Mouse (Mus musculus): ENCODE data around the gene Plod2. TPM values are rescaled to one million over a fixed set of nuclear protein-coding genes. Genes with fewer than 3 reads are reported as not detected.

Gene Plod2
- 10 to 100 TPM in 1 of 26 experiments, 1 to 10 TPM in 8, under 1 TPM in 7, not detected in 10; 0.20 to 10.9 (median 1.1) TPM for total RNA-seq (2018; cell fraction: chromatin; rRNA removed)
- total RNA-seq (2018; cell fraction: cytosol; rRNA removed), result under 1 TPM; 0.04 to 0.78 (median 0.33) TPM
- 1 to 10 TPM in 10 of 26 experiments, under 1 TPM in 15, not detected in 1; 0.25 to 6.7 (median 0.74) TPM for total RNA-seq (2018; cell fraction: nucleus; rRNA removed)
- polyA plus RNA-seq (2018), result 0.19 to 0.88 TPM (median 0.69 TPM) in 3 replicates

GRCm38 (mm10) chr9:92541977-92542561 is at the start of gene Plod2:
Plod2 (plus strand) TSS chr9:92542223.
- H3K27ac ChIP-seq, result no peak within 1 kb of the TSS
- H3K79me2 ChIP-seq (ENCODE audit: inconsistent target), result no peaks in the 10 kb centered on the region
- H3K36me3 ChIP-seq (ENCODE audit: inconsistent target), result no peaks in the 10 kb centered on the region
- 1% methylated on average over 67 of the region's 67 CpGs for WGBS (ENCODE audit: missing documents)
- H3K4me3 ChIP-seq (ENCODE audit: inconsistent target), result peak within 1 kb of the TSS; percentile 32

- Histone ChIP-seq H3K4me3 (ENCODE audit: inconsistent target) (no peak overlapping the region), H3K36me3 (ENCODE audit: inconsistent target) (no peaks in the 10 kb centered on the region), H3K79me2 (ENCODE audit: inconsistent target) (no peaks in the 10 kb centered on the region), H3K27ac (no peak overlapping the region)
- WGBS (ENCODE audit: missing documents), result 33% methylated on average over 11 of the region's 12 CpGs
These were observed 42.2 kb upstream of the Plod2 start for GRCm38 (mm10) chr9:92499710-92500410.

DNA sequence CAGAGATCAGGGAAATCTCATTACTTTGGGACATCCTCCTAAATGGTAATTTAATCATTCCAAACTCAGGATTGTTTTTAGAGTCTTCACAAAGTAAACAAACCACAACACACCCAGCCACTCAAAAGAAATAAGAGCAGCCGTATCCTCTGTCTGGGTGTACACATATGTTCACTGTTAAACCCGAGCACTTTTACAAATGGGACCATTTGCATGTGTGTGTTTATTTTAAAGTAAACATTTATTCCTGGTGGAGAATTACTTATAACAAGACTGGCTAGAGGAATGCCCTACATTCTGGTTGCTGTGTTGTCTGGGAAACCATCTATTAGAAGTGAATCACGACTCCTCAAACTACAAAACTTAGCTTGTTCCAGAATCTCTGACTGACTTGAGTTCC is 37.8 kb upstream of the Plod2 start:
- 82% methylated on average over 3 of the region's 3 CpGs for WGBS (ENCODE audit: missing documents)
- H3K27ac ChIP-seq, result no peak overlapping the region
- H3K36me3 ChIP-seq (ENCODE audit: inconsistent target), result no peaks in the 10 kb centered on the region
- no peak overlapping the region for H3K4me3 ChIP-seq (ENCODE audit: inconsistent target)
- no peaks in the 10 kb centered on the region for H3K79me2 ChIP-seq (ENCODE audit: inconsistent target)

DNA sequence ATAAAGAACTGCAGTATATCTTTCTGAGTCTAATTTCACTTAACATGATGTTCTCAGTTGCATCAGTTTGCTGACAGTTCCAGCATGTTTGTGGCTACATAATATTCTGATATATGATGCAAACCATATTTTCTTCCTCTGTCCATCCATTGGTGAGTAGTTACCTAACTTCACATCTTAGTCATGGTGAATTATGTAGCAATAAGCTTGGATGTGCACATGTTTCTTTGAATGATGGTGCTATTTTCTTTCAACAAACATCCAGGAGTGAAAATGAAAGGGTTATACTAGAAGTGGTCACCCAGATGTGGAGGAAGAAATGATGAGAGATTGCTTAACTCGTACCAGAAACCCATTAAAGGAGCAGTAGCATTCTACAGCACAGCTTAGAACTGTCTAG is 37.1 kb upstream of the Plod2 start:
- Histone ChIP-seq H3K27ac (no peak overlapping the region), H3K36me3 (ENCODE audit: inconsistent target) (no peaks in the 10 kb centered on the region), H3K79me2 (ENCODE audit: inconsistent target) (no peaks in the 10 kb centered on the region), H3K4me3 (ENCODE audit: inconsistent target) (no peak overlapping the region)
- WGBS (ENCODE audit: missing documents), result 23% methylated on average over 1 of the region's 1 CpGs

DNA sequence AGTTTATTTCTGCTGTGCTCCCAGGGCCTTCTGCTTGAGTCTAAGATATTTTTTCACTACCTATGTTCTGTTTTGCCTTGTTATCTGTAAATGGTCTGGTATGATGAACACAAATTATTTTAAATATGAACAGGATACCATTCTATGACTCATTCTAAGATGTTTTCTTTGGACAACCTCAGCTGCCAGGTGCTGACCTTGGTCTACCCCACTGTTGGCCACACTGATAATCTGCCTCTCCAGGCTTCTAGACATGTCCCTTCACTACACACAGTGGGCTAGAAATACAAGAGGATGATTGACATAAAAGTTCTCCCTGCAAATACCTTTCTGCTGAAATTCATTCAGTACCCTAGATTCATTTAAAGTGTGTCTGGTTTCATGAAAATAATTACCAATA is 30.3 kb upstream of the Plod2 start:
- no peaks in the 10 kb centered on the region for H3K36me3 ChIP-seq (ENCODE audit: inconsistent target)
- H3K79me2 ChIP-seq (ENCODE audit: inconsistent target), result no peaks in the 10 kb centered on the region
- H3K27ac ChIP-seq, result no peak overlapping the region
- no peak overlapping the region for H3K4me3 ChIP-seq (ENCODE audit: inconsistent target)

GRCm38 (mm10) chr9:92517036-92517435 is 25.0 kb upstream of the Plod2 start:
- Histone ChIP-seq H3K4me3 (ENCODE audit: inconsistent target) (no peak overlapping the region), H3K36me3 (ENCODE audit: inconsistent target) (no peaks in the 10 kb centered on the region), H3K79me2 (ENCODE audit: inconsistent target) (no peaks in the 10 kb centered on the region), H3K27ac (no peak overlapping the region)
- 99% methylated on average over 11 of the region's 12 CpGs for WGBS (ENCODE audit: missing documents)

DNA sequence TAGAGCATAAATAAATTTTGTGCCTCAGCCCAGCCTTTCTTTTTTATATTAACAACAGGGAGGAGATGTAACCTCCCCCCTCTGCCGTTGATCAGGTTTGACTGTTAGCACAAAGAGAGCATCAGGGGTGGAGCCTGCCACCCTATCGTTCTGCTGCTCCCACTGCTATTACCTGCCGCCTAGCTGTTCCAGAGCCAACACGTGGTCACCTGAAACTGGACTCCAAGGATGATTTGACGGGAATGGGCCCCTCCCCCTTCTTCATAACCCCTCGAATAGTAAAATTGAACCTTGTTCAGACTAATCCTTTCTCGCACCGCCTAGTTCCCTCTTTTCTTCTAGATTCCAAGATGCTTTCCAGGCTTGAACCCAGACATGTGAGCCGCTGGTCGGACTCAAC is 21.3 kb upstream of the Plod2 start:
- 84% methylated on average over 6 of the region's 10 CpGs for WGBS (ENCODE audit: missing documents)
- no peaks in the 10 kb centered on the region for H3K36me3 ChIP-seq (ENCODE audit: inconsistent target)
- no peaks in the 10 kb centered on the region for H3K79me2 ChIP-seq (ENCODE audit: inconsistent target)
- H3K4me3 ChIP-seq (ENCODE audit: inconsistent target), result no peak overlapping the region
- H3K27ac ChIP-seq, result no peak overlapping the region

DNA sequence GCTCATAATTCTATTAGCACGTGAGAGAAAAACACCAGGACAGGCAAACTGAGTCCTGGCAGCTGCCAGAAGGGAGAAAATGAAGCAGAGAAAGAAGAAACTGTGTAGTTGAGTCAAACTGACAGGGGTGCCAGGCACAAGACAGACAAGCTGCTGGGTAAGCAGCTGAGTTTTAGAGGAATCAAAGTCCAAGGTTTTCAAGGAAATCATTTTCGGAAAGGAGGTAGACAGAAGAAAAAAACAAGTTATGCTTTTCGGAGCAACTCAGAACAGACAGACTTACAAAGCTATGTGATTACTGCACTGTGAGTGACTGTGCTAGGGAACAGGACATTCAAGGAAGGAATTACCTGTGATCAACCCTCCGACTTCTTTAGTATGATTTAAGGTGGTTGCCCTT is 17.5 kb upstream of the Plod2 start:
- Histone ChIP-seq H3K4me3 (ENCODE audit: inconsistent target) (no peak overlapping the region), H3K79me2 (ENCODE audit: inconsistent target) (no peaks in the 10 kb centered on the region)
- WGBS (ENCODE audit: missing documents), result 89% methylated on average over 4 of the region's 4 CpGs

DNA sequence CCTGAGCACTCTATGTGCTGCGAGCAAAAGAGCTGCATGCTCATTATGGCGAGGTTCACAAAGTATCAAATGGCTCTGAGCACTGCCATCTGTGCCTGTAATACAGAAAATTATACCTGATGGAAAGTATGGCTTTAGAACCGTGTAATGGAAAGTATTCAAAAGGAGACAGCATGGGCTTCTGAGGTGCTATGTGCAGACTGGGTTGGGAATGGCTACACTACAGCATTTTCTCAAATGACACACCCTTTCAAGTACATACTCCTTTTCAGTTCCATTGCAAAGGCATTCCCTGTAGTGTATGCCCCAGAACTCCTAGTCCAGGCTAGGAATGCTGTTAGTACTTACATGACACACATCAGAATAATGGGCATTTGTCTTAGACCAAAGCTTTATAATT is 12.0 kb upstream of the Plod2 start:
- Histone ChIP-seq H3K27ac (no peak overlapping the region), H3K36me3 (ENCODE audit: inconsistent target) (no peaks in the 10 kb centered on the region), H3K4me3 (ENCODE audit: inconsistent target) (no peak overlapping the region), H3K79me2 (ENCODE audit: inconsistent target) (no peaks in the 10 kb centered on the region)
- 87% methylated on average over 3 of the region's 3 CpGs for WGBS (ENCODE audit: missing documents)

More for the DNA sequence above, 17.5 kb upstream of the Plod2 start:
- H3K27ac ChIP-seq, result no peak overlapping the region
- no peaks in the 10 kb centered on the region for H3K36me3 ChIP-seq (ENCODE audit: inconsistent target)

- no peak overlapping the region for H3K27ac ChIP-seq
- no peaks in the 10 kb centered on the region for H3K36me3 ChIP-seq (ENCODE audit: inconsistent target)
- H3K4me3 ChIP-seq (ENCODE audit: inconsistent target), result no peak overlapping the region
- no peaks in the 10 kb centered on the region for H3K79me2 ChIP-seq (ENCODE audit: inconsistent target)
- 79% methylated on average over 6 of the region's 6 CpGs for WGBS (ENCODE audit: missing documents)
These were observed 4.3 kb upstream of the Plod2 start for GRCm38 (mm10) chr9:92537735-92538134.

- Histone ChIP-seq H3K4me3 (ENCODE audit: inconsistent target) (no peak overlapping the region), H3K79me2 (ENCODE audit: inconsistent target) (no peaks in the 10 kb centered on the region), H3K27ac (no peak overlapping the region), H3K36me3 (ENCODE audit: inconsistent target) (no peaks in the 10 kb centered on the region)
- WGBS (ENCODE audit: missing documents), result 94% methylated on average over 5 of the region's 6 CpGs
These were observed 3.8 kb upstream of the Plod2 start for GRCm38 (mm10) chr9:92538216-92538615.

DNA sequence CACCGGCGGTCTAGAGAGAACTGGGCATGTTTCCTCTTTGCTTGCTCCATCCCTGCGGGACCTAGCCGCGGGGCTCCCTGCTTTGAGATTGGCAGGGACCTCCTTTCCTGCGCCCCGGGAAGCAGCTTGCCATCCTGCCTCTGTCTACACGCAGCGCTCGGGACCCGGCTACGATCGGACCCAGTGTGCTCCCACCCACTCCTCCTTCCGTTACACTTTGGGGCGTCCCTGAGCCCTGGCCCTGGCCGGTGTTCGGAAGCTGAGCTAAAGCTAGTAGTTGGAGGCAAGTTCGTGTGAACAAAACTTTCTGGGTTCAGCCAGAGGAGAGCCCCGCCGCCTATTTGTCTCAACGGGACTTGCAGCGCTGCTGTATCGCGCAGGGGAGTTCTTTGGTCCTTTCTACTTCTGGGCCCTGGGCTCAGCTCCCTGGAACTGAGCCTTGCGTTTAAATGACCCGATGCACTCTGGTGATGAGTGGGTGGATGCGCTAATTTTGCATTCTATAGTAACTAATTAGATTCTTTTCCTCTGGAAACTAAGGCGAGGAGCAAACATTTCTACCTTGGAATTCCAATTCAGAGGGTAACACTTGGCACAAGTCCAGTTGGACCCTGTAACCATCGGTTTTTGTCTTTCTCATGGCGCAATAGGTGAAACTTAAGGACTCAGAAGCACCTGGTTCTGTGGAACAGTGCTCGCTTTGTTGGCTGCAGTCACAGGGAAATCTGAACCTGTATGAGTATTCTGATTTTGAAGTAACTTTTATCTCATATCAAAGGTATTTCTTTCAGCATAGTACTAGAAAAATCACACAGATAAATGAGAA is 781 bp downstream of the Plod2 start:
- Histone ChIP-seq H3K27ac (no peak overlapping the region), H3K4me3 (ENCODE audit: inconsistent target) (peak overlapping the region; percentile 21; the same call in 1 of the 2 replicates), H3K36me3 (ENCODE audit: inconsistent target) (no peaks in the 10 kb centered on the region), H3K79me2 (ENCODE audit: inconsistent target) (no peaks in the 10 kb centered on the region)
- 9% methylated on average over 29 of the region's 31 CpGs for WGBS (ENCODE audit: missing documents)

GRCm38 (mm10) chr9:92544146-92544545 is 2.1 kb downstream of the Plod2 start:
- no peaks in the 10 kb centered on the region for H3K79me2 ChIP-seq (ENCODE audit: inconsistent target)
- no peaks in the 10 kb centered on the region for H3K36me3 ChIP-seq (ENCODE audit: inconsistent target)
- 86% methylated on average over 1 of the region's 1 CpGs for WGBS (ENCODE audit: missing documents)
- no peak overlapping the region for H3K4me3 ChIP-seq (ENCODE audit: inconsistent target)
- no peak overlapping the region for H3K27ac ChIP-seq

- Histone ChIP-seq H3K27ac (no peak overlapping the region), H3K36me3 (ENCODE audit: inconsistent target) (no peaks in the 10 kb centered on the region), H3K4me3 (ENCODE audit: inconsistent target) (no peak overlapping the region), H3K79me2 (ENCODE audit: inconsistent target) (no peaks in the 10 kb centered on the region)
- 98% methylated on average over 6 of the region's 6 CpGs for WGBS (ENCODE audit: missing documents)
These were observed 3.0 kb downstream of the Plod2 start for GRCm38 (mm10) chr9:92545021-92545420.

- Histone ChIP-seq H3K27ac (no peak overlapping the region), H3K79me2 (ENCODE audit: inconsistent target) (no peaks in the 10 kb centered on the region), H3K36me3 (ENCODE audit: inconsistent target) (no peaks in the 10 kb centered on the region), H3K4me3 (ENCODE audit: inconsistent target) (no peak overlapping the region)
- 98% methylated on average over 8 of the region's 8 CpGs for WGBS (ENCODE audit: missing documents)
These were observed 4.4 kb downstream of the Plod2 start for GRCm38 (mm10) chr9:92546446-92546845.
